Mouse (Mus musculus) cerebellum, adult (tissue): Measurements from ENCODE around the gene Kctd6.
"Not testable (repeated sequence)": the region's sequence is repeated elsewhere in the genome, so short reads cannot be mapped to it uniquely, and the experiment has no call there.

Experiments
- ATAC-seq: cut with Nextera tagmentation; 2 replicates; pipeline ENCODE4 v1.9.2; 2017; ENCODE audit warnings: mild to moderate bottlenecking, moderate library complexity, mixed read lengths; ENCODE audit not compliant: insufficient number of reproducible peaks, low FRiP score, low TSS enrichment

Kctd6 gene

GRCm38 (mm10) chr14:8246878-8247277 is 32.9 kb downstream of the Kctd6 start:
- ATAC-seq: no peak

- ATAC-seq: no peak
Observed at GRCm38 (mm10) chr14:8249206-8249605, 35.3 kb downstream of the Kctd6 start.

- ATAC-seq: no peak
Observed at GRCm38 (mm10) chr14:8250141-8250871, 36.4 kb downstream of the Kctd6 start.

GRCm38 (mm10) chr14:8251330-8251885 is 37.5 kb downstream of the Kctd6 start:
- ATAC-seq: no peak

- ATAC-seq: peak; percentile 54
Observed at GRCm38 (mm10) chr14:8255076-8255729, 41.3 kb downstream of the Kctd6 start.

- no peak for ATAC-seq
Observed at GRCm38 (mm10) chr14:8256072-8256471, 42.1 kb downstream of the Kctd6 start.

- no peak for ATAC-seq
Observed at GRCm38 (mm10) chr14:8256881-8257280, 42.9 kb downstream of the Kctd6 start.

- no peak for ATAC-seq
Observed at GRCm38 (mm10) chr14:8257521-8258334, 43.8 kb downstream of the Kctd6 start.

GRCm38 (mm10) chr14:8258335-8258627 is 44.3 kb downstream of the Kctd6 start:
- no peak for ATAC-seq

GRCm38 (mm10) chr14:8258752-8259151 is 44.8 kb downstream of the Kctd6 start:
- no peak for ATAC-seq

GRCm38 (mm10) chr14:8259166-8259565 is 45.2 kb downstream of the Kctd6 start, which contains the start of gene Acox2:
Acox2 (minus strand) TSS chr14:8259353.
- no peak for ATAC-seq

GRCm38 (mm10) chr14:8260214-8260613 is 46.3 kb downstream of the Kctd6 start:
- no peak for ATAC-seq

- ATAC-seq: no peak
Observed at GRCm38 (mm10) chr14:8262242-8262641, 48.3 kb downstream of the Kctd6 start.

- no peak for ATAC-seq
Observed at GRCm38 (mm10) chr14:8264378-8264777, 50.4 kb downstream of the Kctd6 start.

GRCm38 (mm10) chr14:8271281-8271680 is 57.3 kb downstream of the Kctd6 start:
- not testable (repeated sequence) for ATAC-seq
